Mouse (Mus musculus) myocyte (in vitro differentiated cells): ENCODE data around the gene Zfp607b. TPM values are rescaled to one million over a fixed set of nuclear protein-coding genes. Genes with fewer than 3 reads are reported as not detected.

Source experiments
- H3K27me3 ChIP-seq: one replicate; pipeline ENCODE4 v1.6.1; 2011; ENCODE audit not compliant: control insufficient read depth, insufficient read depth, insufficient read length
- H3K36me3 ChIP-seq: one replicate; pipeline ENCODE4 v1.6.1; 2011; ENCODE audit not compliant: control insufficient read depth, insufficient read depth
- H3K4me2 ChIP-seq: one replicate; pipeline ENCODE4 v1.6.1; 2011; ENCODE audit warnings: low read depth, control low read depth
- H3K4me3 ChIP-seq: one replicate; pipeline ENCODE4 v1.5.1; 2011; ENCODE audit warnings: mild to moderate bottlenecking, control low read depth, moderate library complexity
- H3K79me2 ChIP-seq: one replicate; pipeline ENCODE4 v1.6.1; 2011; ENCODE audit not compliant: control insufficient read depth, insufficient read depth
- H3ac ChIP-seq: one replicate; pipeline ENCODE4 v1.6.1; 2011; ENCODE audit not compliant: control insufficient read depth, insufficient read length
- CEBPB ChIP-seq: IDR thresholded peaks from 2 replicates; pipeline ENCODE4 v1.6.1; 2011; ENCODE audit warnings: mild to moderate bottlenecking, moderate library complexity; ENCODE audit not compliant: poor library complexity, insufficient read depth, severe bottlenecking
- E2F4 ChIP-seq: IDR thresholded peaks from one replicate; pipeline ENCODE4 v1.6.1; 2011; ENCODE audit warnings: mild to moderate bottlenecking, control low read depth, moderate library complexity; ENCODE audit not compliant: insufficient read depth
- MAX ChIP-seq: IDR thresholded peaks from one replicate; pipeline ENCODE4 v1.6.1; 2011; ENCODE audit warnings: low read depth, mild to moderate bottlenecking, control low read depth
- MYOD1 ChIP-seq, 3 experiments: IDR thresholded peaks; one replicate each; pipeline ENCODE4 v1.6.1; 2011; ENCODE audit warnings: control low read depth in 2 of 3, low read depth in 2 of 3, mild to moderate bottlenecking in 2 of 3, moderate library complexity in 1 of 3; ENCODE audit not compliant: insufficient read length in 2 of 3, control insufficient read depth in 1 of 3
- MYOG ChIP-seq, 3 experiments: IDR thresholded peaks; one replicate each; pipeline ENCODE4 v1.6.1; 2011; ENCODE audit warnings: control low read depth in 2 of 3, low read depth in 2 of 3, mild to moderate bottlenecking in 2 of 3; ENCODE audit not compliant: insufficient read length in 2 of 3, control insufficient read depth in 1 of 3, insufficient read depth in 1 of 3
- POLR2A ChIP-seq: IDR thresholded peaks from one replicate; pipeline ENCODE4 v1.6.1; 2011; ENCODE audit warnings: low read depth, mild to moderate bottlenecking, control low read depth, moderate library complexity; ENCODE audit not compliant: insufficient read length
- POLR2AphosphoS2 ChIP-seq: IDR thresholded peaks from one replicate; pipeline ENCODE4 v1.6.1; 2011; ENCODE audit warnings: low read depth, control low read depth; ENCODE audit not compliant: insufficient read length
- REST ChIP-seq: IDR thresholded peaks from one replicate; pipeline ENCODE4 v1.6.1; 2011; ENCODE audit warnings: mild to moderate bottlenecking, control low read depth, moderate library complexity; ENCODE audit not compliant: insufficient read depth, insufficient read length
- SRF ChIP-seq: IDR thresholded peaks from one replicate; pipeline ENCODE4 v1.6.1; 2011; ENCODE audit warnings: low read depth; ENCODE audit not compliant: control insufficient read depth, insufficient read length
- TCF12 ChIP-seq: IDR thresholded peaks from one replicate; pipeline ENCODE4 v1.6.1; 2011; ENCODE audit warnings: mild to moderate bottlenecking, control low read depth; ENCODE audit not compliant: poor library complexity, insufficient read depth, severe bottlenecking
- TCF3 ChIP-seq: IDR thresholded peaks from one replicate; pipeline ENCODE4 v1.6.1; 2011; ENCODE audit warnings: low read depth, control low read depth; ENCODE audit not compliant: insufficient read length
- USF1 ChIP-seq: IDR thresholded peaks from one replicate; pipeline ENCODE4 v1.6.1; 2011; ENCODE audit warnings: low read depth, mild to moderate bottlenecking, control low read depth, moderate library complexity
- polyA plus RNA-seq: library from polyadenylated mRNA; unstranded; fragments of >200 nt; fragmentation: generic; extraction: Trizol; gene quantifications from one replicate; pipeline ENCODE4 v1.2.1, GENCODE M21; 2012; ENCODE audit warnings: missing spikeins

Zfp607b gene
- polyA plus RNA-seq, 1 experiment, result 1.7 TPM

GRCm38 (mm10) chr7:27727471-27727870, 38.3 kb downstream of the Zfp607b start:
- H3K79me2 ChIP-seq, result peaks cover 10% of the 10 kb centered on the region
- no peak overlapping the region for H3ac ChIP-seq
- no peak for TF ChIP-seq SRF
- no peak for TF ChIP-seq MAX
- TF ChIP-seq POLR2A, result no peak
- no peak for TF ChIP-seq CEBPB
- no peak for TF ChIP-seq TCF12
- TF ChIP-seq E2F4, result no peak
- no peak for TF ChIP-seq MYOG (IDR thresholded peaks at IDR 0.05; ENCODE audit: control insufficient read depth in 1 of 3, insufficient read depth in 1 of 3, insufficient read length in 2 of 3, low read depth in 2 of 3)
- TF ChIP-seq USF1, result no peak
- no peak for TF ChIP-seq TCF3
- TF ChIP-seq REST, result no peak
- no peak for TF ChIP-seq MYOD1 (IDR thresholded peaks at IDR 0.05; ENCODE audit: control insufficient read depth in 1 of 3, insufficient read length in 2 of 3, low read depth in 2 of 3)
- TF ChIP-seq POLR2AphosphoS2, result no peak
- no peaks in the 10 kb centered on the region for H3K27me3 ChIP-seq
- no peaks in the 10 kb centered on the region for H3K36me3 ChIP-seq
- H3K4me2 ChIP-seq, result no peak overlapping the region
- H3K4me3 ChIP-seq, result no peak overlapping the region

- H3K4me2 ChIP-seq, result peak within 1 kb of the TSS; percentile 75
- H3K79me2 ChIP-seq, result peaks cover 45% of the 10 kb centered on the region
- H3K36me3 ChIP-seq, result no peaks in the 10 kb centered on the region
- H3K4me3 ChIP-seq, result peak within 1 kb of the TSS; percentile 61
- TF ChIP-seq REST, result no peak
- TF ChIP-seq E2F4, result no peak
- TF ChIP-seq TCF3, result no peak
- no peak for TF ChIP-seq MYOD1 (IDR thresholded peaks at IDR 0.05; ENCODE audit: control insufficient read depth in 1 of 3, insufficient read length in 2 of 3, low read depth in 2 of 3)
- no peak for TF ChIP-seq MYOG (IDR thresholded peaks at IDR 0.05; ENCODE audit: control insufficient read depth in 1 of 3, insufficient read depth in 1 of 3, insufficient read length in 2 of 3, low read depth in 2 of 3)
- TF ChIP-seq MAX, result no peak
- peak; percentile 71 for TF ChIP-seq POLR2AphosphoS2
- TF ChIP-seq TCF12, result no peak
- no peak for TF ChIP-seq CEBPB
- peak; percentile 8 for TF ChIP-seq SRF
- no peak for TF ChIP-seq USF1
- peak; percentile 69 for TF ChIP-seq POLR2A
- no peaks in the 10 kb centered on the region for H3K27me3 ChIP-seq
- peak within 1 kb of the TSS; percentile 77 for H3ac ChIP-seq
Observed at GRCm38 (mm10) chr7:27731281-27731883, 42.2 kb downstream of the Zfp607b start, which contains the start of gene Zfp60. Gene Zfp60 (plus strand): TSS chr7:27731389.

- Histone ChIP-seq H3K27me3 (no peaks in the 10 kb centered on the region), H3K4me2 (peak overlapping the region; percentile 75), H3K79me2 (peaks cover 45% of the 10 kb centered on the region), H3ac (peak overlapping the region; percentile 77), H3K36me3 (no peaks in the 10 kb centered on the region), H3K4me3 (peak overlapping the region; percentile 61)
- TF ChIP-seq POLR2A, result no peak
Observed at GRCm38 (mm10) chr7:27731946-27732345, 42.8 kb downstream of the Zfp607b start.

GRCm38 (mm10) chr7:27732508-27732907, 43.4 kb downstream of the Zfp607b start:
- Histone ChIP-seq H3ac (peak overlapping the region; percentile 77), H3K27me3 (no peaks in the 10 kb centered on the region), H3K4me3 (peak overlapping the region; percentile 61), H3K79me2 (peaks cover 45% of the 10 kb centered on the region), H3K4me2 (peak overlapping the region; percentile 75), H3K36me3 (no peaks in the 10 kb centered on the region)
- TF ChIP-seq CEBPB (no peak), MAX (no peak), POLR2A (no peak), MYOG (IDR thresholded peaks at IDR 0.05; ENCODE audit: control insufficient read depth in 1 of 3, insufficient read depth in 1 of 3, insufficient read length in 2 of 3, low read depth in 2 of 3) (no peak), TCF3 (no peak), TCF12 (no peak), REST (no peak), MYOD1 (IDR thresholded peaks at IDR 0.05; ENCODE audit: control insufficient read depth in 1 of 3, insufficient read length in 2 of 3, low read depth in 2 of 3) (no peak), POLR2AphosphoS2 (no peak), E2F4 (no peak), USF1 (no peak), SRF (no peak)

GRCm38 (mm10) chr7:27735457-27735856, 46.3 kb downstream of the Zfp607b start:
- H3K4me3 ChIP-seq, result no peak overlapping the region
- peaks cover 45% of the 10 kb centered on the region for H3K79me2 ChIP-seq
- H3ac ChIP-seq, result no peak overlapping the region
- H3K27me3 ChIP-seq, result no peaks in the 10 kb centered on the region
- TF ChIP-seq REST (no peak), SRF (no peak), E2F4 (no peak), USF1 (no peak), MYOD1 (IDR thresholded peaks at IDR 0.05; ENCODE audit: control insufficient read depth in 1 of 3, insufficient read length in 2 of 3, low read depth in 2 of 3) (no peak), TCF3 (no peak), CEBPB (no peak), POLR2AphosphoS2 (no peak), TCF12 (no peak), POLR2A (no peak), MAX (no peak), MYOG (IDR thresholded peaks at IDR 0.05; ENCODE audit: control insufficient read depth in 1 of 3, insufficient read depth in 1 of 3, insufficient read length in 2 of 3, low read depth in 2 of 3) (no peak)
- peaks cover 16% of the 10 kb centered on the region for H3K36me3 ChIP-seq
- H3K4me2 ChIP-seq, result no peak overlapping the region
